Mouse (Mus musculus) forebrain, postnatal 0 days (tissue): Measurements from ENCODE around the gene Kpna7. TPM values are rescaled to one million over a fixed set of nuclear protein-coding genes. Genes with fewer than 3 reads are reported as not detected.

Experiments used
- ATAC-seq: fragments of 200-750 bp; cut with Nextera tagmentation; 2 replicates; pipeline ENCODE4 v1.8.0; 2017; ENCODE audit warnings: mild to moderate bottlenecking, moderate library complexity
- DNase-seq: peaks from one replicate; pipeline ENCODE4 v3.0.0-alpha.2; 2015
- H3K27ac ChIP-seq: fragments of 300-500 bp; sonication (generic); 2 replicates; pipeline ENCODE4 v1.5.1; 2014; ENCODE audit warnings: low read depth, mild to moderate bottlenecking, antibody characterized with exemption, low read length, moderate library complexity, mixed read lengths
- H3K27me3 ChIP-seq: fragments of 300-500 bp; sonication (generic); 2 replicates; pipeline ENCODE4 v1.6.1; 2014; ENCODE audit warnings: mild to moderate bottlenecking, low read length, mixed read lengths; ENCODE audit not compliant: insufficient read depth
- H3K36me3 ChIP-seq: fragments of 300-500 bp; sonication (generic); 2 replicates; pipeline ENCODE4 v1.6.1; 2014; ENCODE audit warnings: mild to moderate bottlenecking, moderate library complexity; ENCODE audit not compliant: insufficient read depth
- H3K4me1 ChIP-seq: fragments of 300-500 bp; sonication (generic); 2 replicates; pipeline ENCODE4 v1.6.1; 2014; ENCODE audit warnings: antibody characterized with exemption; ENCODE audit not compliant: insufficient read depth
- H3K4me2 ChIP-seq: fragments of 300-500 bp; sonication (generic); 2 replicates; pipeline ENCODE4 v1.6.1; 2014; ENCODE audit warnings: low read depth, mild to moderate bottlenecking, moderate library complexity
- H3K4me3 ChIP-seq: fragments of 300-500 bp; sonication (generic); 2 replicates; pipeline ENCODE4 v1.5.1; 2014; ENCODE audit warnings: low read depth, low read length, mixed read lengths
- H3K9ac ChIP-seq: fragments of 300-500 bp; sonication (generic); 2 replicates; pipeline ENCODE4 v1.6.1; 2014; ENCODE audit warnings: mild to moderate bottlenecking
- H3K9me3 ChIP-seq: fragments of 300-500 bp; sonication (generic); 2 replicates; pipeline ENCODE4 v1.6.1; 2016; ENCODE audit warnings: low read length
- CTCF ChIP-seq: sonication (generic); IDR thresholded peaks from 2 replicates; pipeline ENCODE4 v1.5.1; 2016; ENCODE audit warnings: antibody characterized with exemption, control low read depth, low read depth
- WGBS: fragments of 180-500 bp; shearing (Covaris S2); extraction: QIAGEN DNeasy Blood & Tissue Kit; methylation state at CpG from one replicate; pipeline ENCODE4 v1.1.7; 2014; 5-methylcytosine and 5-hydroxymethylcytosine counted together
- polyA plus RNA-seq: library from polyadenylated mRNA; unstranded; fragments of >200 nt; fragmentation: Nextera tagmentation; extraction: Ambion mirVana; gene quantifications from 2 replicates; pipeline ENCODE4 v1.2.1, GENCODE M21; 2015
- total RNA-seq: library from RNA; depleted of rRNA; stranded (reverse); fragments of >200 nt; gene quantifications from 2 replicates; pipeline ENCODE4 v1.2.3, GENCODE M21; 2014

The Kpna7 gene
- total and polyA plus RNA-seq, 2 experiments from 2014 or later, result not detected

DNA sequence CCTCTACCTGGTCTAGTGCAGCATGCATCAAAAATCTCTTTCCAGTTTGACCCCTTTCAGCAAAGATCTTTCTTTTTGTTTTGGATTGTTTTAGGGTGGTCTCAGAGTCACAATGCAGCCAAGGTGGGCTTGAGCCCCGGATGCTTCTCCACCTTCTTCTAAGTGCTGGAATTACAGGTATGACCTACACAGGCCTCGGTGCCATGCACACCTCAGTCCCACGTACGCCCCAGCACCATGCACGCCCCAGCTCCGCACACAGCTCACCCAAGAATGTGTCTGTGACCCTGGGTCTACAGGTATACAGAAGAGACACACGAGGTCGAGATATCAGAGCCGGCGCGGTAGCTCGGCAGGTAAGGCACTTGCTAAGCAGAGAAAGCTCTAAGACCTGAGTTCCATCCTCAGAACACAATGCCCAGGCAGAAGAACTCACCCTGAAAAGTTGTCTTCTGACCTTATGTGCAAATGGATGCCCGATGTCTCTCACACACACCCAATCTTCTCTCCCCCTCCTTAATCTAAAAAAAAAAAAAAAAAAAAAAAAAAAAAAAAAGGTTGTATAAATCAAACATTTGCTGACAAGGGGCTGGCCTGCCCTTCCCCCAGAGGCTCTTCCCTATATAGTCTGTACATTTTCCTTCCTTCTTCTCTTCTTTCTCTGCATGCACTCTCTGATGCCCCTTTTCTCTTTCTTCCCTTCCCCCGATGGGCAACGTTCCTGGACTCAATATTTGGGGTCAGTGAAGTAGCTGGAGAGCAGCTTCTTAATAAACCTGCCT, 74.8 kb downstream of the Kpna7 start:
- Histone ChIP-seq H3K9me3 (no peaks in the 10 kb centered on the region), H3K4me3 (no peak overlapping the region), H3K4me1 (no peaks in the 10 kb centered on the region), H3K9ac (no peak overlapping the region), H3K27ac (no peak overlapping the region), H3K27me3 (no peaks in the 10 kb centered on the region), H3K36me3 (no peaks in the 10 kb centered on the region), H3K4me2 (no peak overlapping the region)
- ATAC-seq (no peak), DNase-seq (no peak)
- 92% methylated on average over 15 of the region's 15 CpGs for WGBS
- TF ChIP-seq CTCF, result no peak

DNA sequence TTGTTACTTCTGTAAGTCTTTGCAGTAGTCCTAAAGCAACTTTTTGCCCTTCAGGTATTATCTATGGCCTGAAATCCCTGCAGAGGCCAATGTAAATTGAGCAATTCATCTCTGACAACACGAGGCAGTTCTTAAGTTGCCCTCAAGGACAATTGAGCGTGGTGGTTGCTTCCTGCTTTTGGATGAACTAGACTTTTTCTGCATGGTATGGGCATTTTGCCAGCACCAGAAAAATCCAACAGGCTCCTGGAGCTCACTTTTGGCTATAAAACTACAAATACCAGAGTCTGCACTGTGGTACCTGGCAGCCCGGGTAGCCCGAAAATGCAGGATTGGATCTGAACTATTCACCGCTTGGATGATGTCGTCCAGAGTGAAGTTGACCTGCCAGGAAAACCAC, 78.2 kb downstream of the Kpna7 start:
- ATAC-seq (no peak), DNase-seq (no peak)
- 83% methylated on average over 6 of the region's 6 CpGs for WGBS
- Histone ChIP-seq H3K4me3 (no peak overlapping the region), H3K9me3 (no peaks in the 10 kb centered on the region), H3K27ac (no peak overlapping the region), H3K36me3 (no peaks in the 10 kb centered on the region), H3K4me1 (no peaks in the 10 kb centered on the region), H3K9ac (no peak overlapping the region), H3K4me2 (no peak overlapping the region), H3K27me3 (no peaks in the 10 kb centered on the region)
- no peak for TF ChIP-seq CTCF

DNA sequence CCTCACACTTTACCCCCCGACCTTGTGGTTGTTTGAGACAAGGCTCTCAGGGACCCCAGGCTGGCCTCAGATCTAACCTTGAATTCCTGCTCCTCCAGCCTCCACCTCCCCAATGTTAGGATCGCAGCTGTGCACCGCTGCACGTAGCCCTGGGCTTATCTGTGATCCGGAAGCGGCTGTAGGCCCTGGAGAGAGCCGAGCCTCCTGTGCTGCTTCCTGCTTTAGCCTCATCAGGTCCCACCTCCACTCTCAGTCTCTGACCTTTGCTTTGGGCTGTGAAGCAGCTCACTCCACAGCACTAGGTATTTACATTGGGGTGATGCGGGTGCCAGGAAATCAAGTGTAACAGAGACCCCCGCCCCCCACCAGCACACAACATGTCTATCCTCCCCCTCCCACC, 79.3 kb downstream of the Kpna7 start:
- Histone ChIP-seq H3K4me2 (no peak overlapping the region), H3K4me3 (no peak overlapping the region), H3K36me3 (no peaks in the 10 kb centered on the region), H3K27me3 (no peaks in the 10 kb centered on the region), H3K9ac (no peak overlapping the region), H3K4me1 (no peaks in the 10 kb centered on the region), H3K9me3 (no peaks in the 10 kb centered on the region), H3K27ac (no peak overlapping the region)
- 87% methylated on average over 9 of the region's 9 CpGs for WGBS
- no peak for DNase-seq
- no peak for TF ChIP-seq CTCF
- ATAC-seq, result no peak

DNA sequence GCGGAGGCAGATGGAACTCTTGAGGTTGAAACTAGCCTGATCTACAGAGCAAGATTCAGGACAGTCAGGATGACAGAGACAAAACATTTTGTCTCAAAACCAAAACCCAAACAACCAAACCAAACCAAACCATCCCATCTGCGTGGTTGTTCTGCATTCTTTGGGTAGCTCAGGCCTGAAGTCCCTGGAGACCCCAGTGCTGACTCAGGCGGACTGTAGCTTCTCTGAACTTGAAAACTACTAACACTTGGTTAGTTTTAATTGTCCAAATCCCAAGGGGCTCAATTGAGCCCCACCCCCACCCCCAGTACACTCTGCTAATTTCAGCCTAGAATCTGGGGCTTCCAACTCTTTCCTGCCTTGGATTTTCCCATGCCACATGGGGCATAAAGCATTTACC, 80.5 kb downstream of the Kpna7 start:
- H3K4me1 ChIP-seq, result no peaks in the 10 kb centered on the region
- H3K9ac ChIP-seq, result no peak overlapping the region
- DNase-seq (no peak), ATAC-seq (no peak)
- H3K27ac ChIP-seq, result no peak overlapping the region
- no peaks in the 10 kb centered on the region for H3K36me3 ChIP-seq
- WGBS, result 91% methylated on average over 3 of the region's 3 CpGs
- no peak overlapping the region for H3K4me2 ChIP-seq
- no peaks in the 10 kb centered on the region for H3K27me3 ChIP-seq
- no peak for TF ChIP-seq CTCF
- no peaks in the 10 kb centered on the region for H3K9me3 ChIP-seq
- H3K4me3 ChIP-seq, result no peak overlapping the region

DNA sequence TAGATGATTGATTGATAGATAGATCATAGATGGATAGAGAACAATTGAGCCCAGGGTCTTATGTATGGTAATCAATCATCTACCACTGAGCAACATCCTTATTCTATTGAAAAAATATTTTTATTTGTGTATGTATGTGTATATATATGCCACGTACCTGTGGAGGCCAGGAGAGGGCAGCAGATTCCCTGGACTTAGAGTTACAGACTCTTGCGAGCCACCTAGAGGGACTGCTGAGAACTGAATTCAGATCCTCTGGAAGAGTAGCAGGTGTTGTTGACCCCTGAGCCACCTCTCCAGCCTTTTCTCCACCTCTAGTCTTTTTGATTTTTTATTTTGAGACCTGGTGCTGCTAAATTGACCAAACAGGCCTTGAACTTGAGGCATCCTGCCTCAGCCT, 85.3 kb downstream of the Kpna7 start:
- no peak overlapping the region for H3K27ac ChIP-seq
- DNase-seq (peak; percentile 16), ATAC-seq (no peak)
- H3K4me2 ChIP-seq, result no peak overlapping the region
- H3K9ac ChIP-seq, result no peak overlapping the region
- no peaks in the 10 kb centered on the region for H3K36me3 ChIP-seq
- no peaks in the 10 kb centered on the region for H3K9me3 ChIP-seq
- no peak overlapping the region for H3K4me3 ChIP-seq
- no peaks in the 10 kb centered on the region for H3K27me3 ChIP-seq
- TF ChIP-seq CTCF, result peak; percentile 64
- H3K4me1 ChIP-seq, result no peaks in the 10 kb centered on the region
- WGBS, result 44% methylated on average over 2 of the region's 2 CpGs

DNA sequence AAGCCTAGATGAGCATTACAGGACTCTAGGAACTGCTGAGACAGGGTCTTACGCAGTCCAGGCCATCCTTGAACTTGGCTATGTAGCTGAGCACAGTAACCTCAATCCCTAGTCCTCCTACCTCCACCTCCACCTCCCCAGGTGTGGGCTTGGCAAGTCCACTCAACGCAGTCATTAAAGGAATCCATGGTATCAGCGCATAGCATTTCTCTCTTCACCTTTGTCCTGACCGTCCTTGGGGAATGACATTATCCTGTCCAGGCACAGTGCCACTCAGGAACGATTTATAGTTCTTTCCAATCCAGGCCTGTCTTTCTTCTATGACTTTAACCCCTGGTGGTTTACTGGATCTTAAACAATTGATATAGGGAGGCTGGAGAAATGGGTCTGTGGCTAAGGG, 93.3 kb downstream of the Kpna7 start:
- Histone ChIP-seq H3K9ac (no peak overlapping the region), H3K4me1 (no peaks in the 10 kb centered on the region), H3K4me3 (no peak overlapping the region), H3K27ac (no peak overlapping the region), H3K36me3 (no peaks in the 10 kb centered on the region), H3K9me3 (no peaks in the 10 kb centered on the region), H3K4me2 (no peak overlapping the region), H3K27me3 (no peaks in the 10 kb centered on the region)
- DNase-seq (no peak), ATAC-seq (no peak)
- 74% methylated on average over 5 of the region's 5 CpGs for WGBS
- no peak for TF ChIP-seq CTCF

DNA sequence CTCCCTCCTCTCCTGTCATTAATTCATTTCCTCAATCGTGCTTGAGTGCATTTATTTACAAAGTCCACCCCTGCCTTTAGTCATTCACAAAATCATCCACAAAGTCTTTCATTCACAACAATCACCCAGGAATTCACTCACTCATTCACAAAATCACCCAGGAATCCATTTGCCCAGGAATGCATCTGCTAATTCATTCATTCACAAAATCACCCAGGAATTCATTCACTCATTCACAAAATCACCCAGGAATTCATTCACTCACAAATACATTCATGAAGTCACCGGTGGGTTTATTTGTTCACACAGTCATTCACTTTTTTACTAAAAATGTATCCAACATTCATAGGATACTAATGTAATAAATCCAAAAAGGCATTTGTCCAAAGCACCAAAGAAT, 93.8 kb downstream of the Kpna7 start:
- Histone ChIP-seq H3K4me3 (no peak overlapping the region), H3K27me3 (no peaks in the 10 kb centered on the region), H3K9ac (no peak overlapping the region), H3K4me2 (no peak overlapping the region), H3K27ac (no peak overlapping the region), H3K9me3 (no peaks in the 10 kb centered on the region), H3K36me3 (no peaks in the 10 kb centered on the region), H3K4me1 (no peaks in the 10 kb centered on the region)
- WGBS, result 24% methylated on average over 2 of the region's 2 CpGs
- ATAC-seq (no peak), DNase-seq (no peak)
- TF ChIP-seq CTCF, result no peak
